Mouse (Mus musculus) kidney, adult 2 months (tissue): ENCODE measurements around the gene Casp3.

Experiments used
- CTCF ChIP-seq: fragments of 200-500 bp; conservative IDR thresholded peaks from 2 replicates; pipeline ENCODE4 v1.5.1; 2011; ENCODE audit warnings: low read depth, mild to moderate bottlenecking, control low read depth, low read length, moderate library complexity, mixed read lengths; ENCODE audit not compliant: insufficient read depth, insufficient read length
- POLR2A ChIP-seq: fragments of 200-500 bp; IDR thresholded peaks from one replicate; pipeline ENCODE4 v1.6.1; 2011; ENCODE audit warnings: low read depth, low read length, control low read depth

GRCm38 (mm10) chr8:46585576-46585975, 31.5 kb upstream of the Casp3 start:
- TF ChIP-seq POLR2A (no peak), CTCF (no peak)
